Mouse (Mus musculus) MEL (cell line): ENCODE measurements at regions not wholly inside any gene's neighbourhood (a gene's known extent, or its start where the extent isn't known, plus 50 kb on each side); places are given as distances from the start of the nearest gene placed in this dataset.

ENCODE experiments used
- DNase-seq: peaks from one replicate; pipeline ENCODE4 v3.0.0; 2011; ENCODE audit warnings: low read depth, low spot score
- H3K27ac ChIP-seq: 2 replicates; pipeline ENCODE4 v1.5.1; 2012; ENCODE audit warnings: low read depth, mild to moderate bottlenecking, control low read depth, low read length, moderate library complexity; ENCODE audit not compliant: control insufficient read depth
- H3K27me3 ChIP-seq, 2 experiments: fragments of 150-350 bp in 1 of 2; sonication (generic) in 1 of 2; 2 replicates each; pipeline ENCODE4 v1.6.1; 2012; ENCODE audit warnings: low read length in 2 of 2, mild to moderate bottlenecking in 2 of 2, improper control_type of control experiment in 1 of 2, moderate library complexity in 1 of 2; ENCODE audit not compliant: insufficient read depth in 2 of 2, control insufficient read depth in 1 of 2
- H3K36me3 ChIP-seq, 2 experiments: 2 replicates each; pipeline ENCODE4 v1.6.1; 2012 to 2014; ENCODE audit warnings: low read length in 2 of 2, improper control_type of control experiment in 1 of 2, inconsistent platforms in 1 of 2, mild to moderate bottlenecking in 1 of 2; ENCODE audit not compliant: insufficient read depth in 2 of 2, control insufficient read depth in 1 of 2
- H3K4me1 ChIP-seq, 2 experiments: fragments of 150-350 bp in 1 of 2; sonication (generic) in 1 of 2; 2 replicates each; pipeline ENCODE4 v1.6.1; 2012; ENCODE audit warnings: low read length in 2 of 2, improper control_type of control experiment in 1 of 2, mild to moderate bottlenecking in 1 of 2; ENCODE audit not compliant: insufficient read depth in 2 of 2, control insufficient read depth in 1 of 2
- H3K4me3 ChIP-seq, 2 experiments: fragments of 150-350 bp in 1 of 2; sonication (generic) in 1 of 2; 2 replicates each; pipeline ENCODE4 v1.5.1; 2012; ENCODE audit warnings: low read depth in 2 of 2, low read length in 2 of 2, mild to moderate bottlenecking in 2 of 2, moderate library complexity in 2 of 2, control low read depth in 1 of 2, improper control_type of control experiment in 1 of 2; ENCODE audit not compliant: control insufficient read depth in 1 of 2, insufficient read depth in 1 of 2
- H3K79me2 ChIP-seq: 2 replicates; pipeline ENCODE4 v1.6.1; 2012; ENCODE audit warnings: mild to moderate bottlenecking, low read length, moderate library complexity; ENCODE audit not compliant: control insufficient read depth, poor library complexity, insufficient read depth
- H3K9ac ChIP-seq: 2 replicates; pipeline ENCODE4 v1.6.1; 2012; ENCODE audit warnings: low read depth, mild to moderate bottlenecking, control low read depth, low read length, moderate library complexity; ENCODE audit not compliant: control insufficient read depth, poor library complexity, severe bottlenecking
- H3K9me3 ChIP-seq: fragments of 150-350 bp; sonication (generic); replicated peaks from 2 replicates; pipeline ENCODE4 v1.6.1; 2012; ENCODE audit warnings: mild to moderate bottlenecking, low read length, improper control_type of control experiment, moderate library complexity; ENCODE audit not compliant: insufficient read depth
- BHLHE40 ChIP-seq: IDR thresholded peaks from 2 replicates; pipeline ENCODE4 v1.6.1; 2012; ENCODE audit warnings: low read depth, mild to moderate bottlenecking, inconsistent platforms, low read length, improper control_type of control experiment, borderline replicate concordance
- CHD1 ChIP-seq: IDR thresholded peaks from 2 replicates; pipeline ENCODE4 v1.6.1; 2012; ENCODE audit warnings: low read depth, mild to moderate bottlenecking, inconsistent platforms, low read length, improper control_type of control experiment
- CTCF ChIP-seq, 3 experiments: IDR thresholded peaks in 2 of 3; conservative IDR thresholded peaks in 1 of 3; 2 replicates each; pipeline ENCODE4 v1.5.1; 2011 to 2012; ENCODE audit warnings: low read length in 3 of 3, low read depth in 2 of 3, mild to moderate bottlenecking in 2 of 3, improper control_type of control experiment in 1 of 3, inconsistent platforms in 1 of 3, mixed read lengths in 1 of 3, moderate library complexity in 1 of 3; ENCODE audit not compliant: control insufficient read depth in 1 of 3, insufficient read depth in 1 of 3, poor library complexity in 1 of 3, severe bottlenecking in 1 of 3
- E2F4 ChIP-seq: IDR thresholded peaks from 2 replicates; pipeline ENCODE4 v1.6.1; 2011; ENCODE audit warnings: low read depth, low read length, improper control_type of control experiment, borderline replicate concordance
- ELF1 ChIP-seq: IDR thresholded peaks from 2 replicates; pipeline ENCODE4 v1.6.1; 2014; ENCODE audit warnings: low read depth, mild to moderate bottlenecking, inconsistent platforms, low read length, improper control_type of control experiment, moderate library complexity
- EP300 ChIP-seq, 2 experiments: IDR thresholded peaks; 2 replicates each; pipeline ENCODE4 v1.6.1; 2011; ENCODE audit warnings: improper control_type of control experiment in 2 of 2, low read length in 2 of 2, low read depth in 1 of 2, mild to moderate bottlenecking in 1 of 2
- GABPA ChIP-seq: IDR thresholded peaks from 2 replicates; pipeline ENCODE4 v1.6.1; 2012; ENCODE audit warnings: low read depth, mild to moderate bottlenecking, inconsistent platforms, low read length, improper control_type of control experiment, moderate library complexity
- HCFC1 ChIP-seq: IDR thresholded peaks from 2 replicates; pipeline ENCODE4 v1.6.1; 2012; ENCODE audit warnings: low read depth, mild to moderate bottlenecking, inconsistent platforms, low read length, improper control_type of control experiment, moderate library complexity
- JUND ChIP-seq: IDR thresholded peaks from 2 replicates; pipeline ENCODE4 v1.6.1; 2011; ENCODE audit warnings: low read depth, mild to moderate bottlenecking, improper control_type of control experiment, low read length
- MAX ChIP-seq: IDR thresholded peaks from 2 replicates; pipeline ENCODE4 v1.6.1; 2011; ENCODE audit warnings: low read length, improper control_type of control experiment
- MEF2A ChIP-seq: IDR thresholded peaks from 2 replicates; pipeline ENCODE4 v1.6.1; 2014; ENCODE audit warnings: low read depth, mild to moderate bottlenecking, inconsistent platforms, low read length, improper control_type of control experiment; ENCODE audit not compliant: poor library complexity, insufficient replicate concordance, severe bottlenecking; ENCODE audit errors: extremely low read depth
- MYB ChIP-seq: IDR thresholded peaks from 2 replicates; pipeline ENCODE4 v1.6.1; 2011; ENCODE audit warnings: mild to moderate bottlenecking, low read depth, low read length, improper control_type of control experiment
- NELFE ChIP-seq: IDR thresholded peaks from 2 replicates; pipeline ENCODE4 v1.6.1; 2011; ENCODE audit warnings: low read depth, low read length, improper control_type of control experiment
- NRF1 ChIP-seq: IDR thresholded peaks from 2 replicates; pipeline ENCODE4 v1.6.1; 2014; ENCODE audit warnings: low read depth, mild to moderate bottlenecking, inconsistent platforms, low read length, improper control_type of control experiment, moderate library complexity; ENCODE audit not compliant: poor library complexity, insufficient read depth, severe bottlenecking
- SIN3A ChIP-seq: IDR thresholded peaks from 2 replicates; pipeline ENCODE4 v1.6.1; 2012; ENCODE audit warnings: low read length, improper control_type of control experiment, inconsistent platforms
- TAL1 ChIP-seq: IDR thresholded peaks from 2 replicates; pipeline ENCODE4 v1.6.1; 2012; ENCODE audit warnings: mild to moderate bottlenecking, inconsistent platforms, low read length, moderate library complexity, mixed read lengths
- TBP ChIP-seq: IDR thresholded peaks from 2 replicates; pipeline ENCODE4 v1.8.0; 2011; ENCODE audit warnings: low read depth, low read length, improper control_type of control experiment
- UBTF ChIP-seq: IDR thresholded peaks from 2 replicates; pipeline ENCODE4 v1.6.1; 2012; ENCODE audit warnings: low read depth, mild to moderate bottlenecking, inconsistent platforms, low read length, improper control_type of control experiment, moderate library complexity, borderline replicate concordance; ENCODE audit not compliant: insufficient read depth
- USF1 ChIP-seq: IDR thresholded peaks from 2 replicates; pipeline ENCODE4 v1.6.1; 2014; ENCODE audit warnings: low read depth, mild to moderate bottlenecking, inconsistent platforms, low read length, improper control_type of control experiment, moderate library complexity
- ZC3H11A ChIP-seq: IDR thresholded peaks from 2 replicates; pipeline ENCODE4 v1.6.1; 2012; ENCODE audit warnings: low read depth, mild to moderate bottlenecking, inconsistent platforms, low read length, improper control_type of control experiment
- ZKSCAN1 ChIP-seq: IDR thresholded peaks from 2 replicates; pipeline ENCODE4 v1.6.1; 2012; ENCODE audit warnings: low read depth, mild to moderate bottlenecking, inconsistent platforms, low read length, improper control_type of control experiment, moderate library complexity
- ZMIZ1 ChIP-seq: IDR thresholded peaks from 2 replicates; pipeline ENCODE4 v1.6.1; 2012; ENCODE audit warnings: low read depth, mild to moderate bottlenecking, inconsistent platforms, low read length, improper control_type of control experiment, moderate library complexity
- ZNF384 ChIP-seq: IDR thresholded peaks from 2 replicates; pipeline ENCODE4 v1.6.1; 2012; ENCODE audit warnings: low read depth, mild to moderate bottlenecking, inconsistent platforms, low read length, improper control_type of control experiment

- H3K9ac ChIP-seq = no peak overlapping the region
- no peak overlapping the region for H3K27ac ChIP-seq
- no peaks in the 10 kb centered on the region for H3K9me3 ChIP-seq
- no peaks in the 10 kb centered on the region for H3K4me1 ChIP-seq
- DNase-seq = no peak
- no peak for TF ChIP-seq EP300 (IDR thresholded peaks at IDR 0.05; ENCODE audit: low read depth in 1 of 2, low read length in 2 of 2)
- TF ChIP-seq TBP = no peak
- no peak for TF ChIP-seq MEF2A
- TF ChIP-seq JUND = no peak
- no peak for TF ChIP-seq CHD1
- TF ChIP-seq UBTF = no peak
- no peak for TF ChIP-seq SIN3A
- no peak for TF ChIP-seq NRF1
- no peak overlapping the region for H3K4me3 ChIP-seq
- no peaks in the 10 kb centered on the region for H3K79me2 ChIP-seq
- H3K36me3 ChIP-seq = no peaks in the 10 kb centered on the region
- H3K27me3 ChIP-seq = no peaks in the 10 kb centered on the region
These were observed 447.5 kb upstream of the Jarid2 start for GRCm38 (mm10) chr13:44281796-44282195.

GRCm38 (mm10) chr13:44282306-44282705 is 447.0 kb upstream of the Jarid2 start:
- H3K9me3 ChIP-seq = no peaks in the 10 kb centered on the region
- H3K27ac ChIP-seq = no peak overlapping the region
- no peak overlapping the region for H3K4me3 ChIP-seq
- no peaks in the 10 kb centered on the region for H3K4me1 ChIP-seq
- TF ChIP-seq ZC3H11A = no peak
- no peak for TF ChIP-seq MYB
- TF ChIP-seq ZNF384 = no peak
- no peak for TF ChIP-seq EP300 (IDR thresholded peaks at IDR 0.05; ENCODE audit: low read depth in 1 of 2, low read length in 2 of 2)
- H3K27me3 ChIP-seq = no peaks in the 10 kb centered on the region
- H3K36me3 ChIP-seq = no peaks in the 10 kb centered on the region
- no peak overlapping the region for H3K9ac ChIP-seq
- no peak for DNase-seq
- H3K79me2 ChIP-seq = no peaks in the 10 kb centered on the region

- Histone ChIP-seq H3K27ac (no peak overlapping the region), H3K27me3 (no peaks in the 10 kb centered on the region), H3K9ac (no peak overlapping the region), H3K4me3 (no peak overlapping the region), H3K4me1 (no peaks in the 10 kb centered on the region), H3K79me2 (no peaks in the 10 kb centered on the region), H3K9me3 (no peaks in the 10 kb centered on the region), H3K36me3 (no peaks in the 10 kb centered on the region)
- DNase-seq = no peak
- TF ChIP-seq NRF1 (no peak), EP300 (IDR thresholded peaks at IDR 0.05; ENCODE audit: low read depth in 1 of 2, low read length in 2 of 2) (no peak), GABPA (no peak), ZKSCAN1 (no peak), NELFE (no peak), TAL1 (no peak), BHLHE40 (no peak), MEF2A (no peak), E2F4 (no peak), MAX (no peak), USF1 (no peak), HCFC1 (no peak), ZMIZ1 (no peak), ELF1 (no peak), CTCF (IDR thresholded peaks at IDR 0.05 in 2 of 3, conservative IDR thresholded peaks at IDR 0.05 in 1 of 3; ENCODE audit: control insufficient read depth in 1 of 3, insufficient read depth in 1 of 3, low read depth in 2 of 3, low read length in 3 of 3, poor library complexity in 1 of 3, severe bottlenecking in 1 of 3) (no peak)
These were observed 446.3 kb upstream of the Jarid2 start for GRCm38 (mm10) chr13:44282731-44283571.
